Mouse (Mus musculus): ENCODE results near the gene Fetub. TPM values are rescaled to one million over a fixed set of nuclear protein-coding genes. Genes with fewer than 3 reads are reported as not detected.

Gene Fetub
- polyA plus RNA-seq, 1 experiment from 2014 or later: 5.8 TPM

- WGBS: 75% methylated on average over 3 of the region's 3 CpGs
- H3K4me1 ChIP-seq: no peaks in the 10 kb centered on the region
- no peak for ATAC-seq (ENCODE audit: insufficient number of reproducible peaks, low FRiP score, low TSS enrichment, low read depth)
- H3K4me2 ChIP-seq (replicated peaks): no peak overlapping the region
- no peaks in the 10 kb centered on the region for H3K9me3 ChIP-seq (replicated peaks)
- H3K27me3 ChIP-seq: no peaks in the 10 kb centered on the region
- H3K27ac ChIP-seq (replicated peaks): no peak overlapping the region
- no peak overlapping the region for H3K4me3 ChIP-seq (replicated peaks)
- H3K36me3 ChIP-seq: no peaks in the 10 kb centered on the region
- H3K9ac ChIP-seq: no peak overlapping the region
Measured at GRCm38 (mm10) chr16:22911986-22912385, 6.1 kb upstream of the Fetub start.

GRCm38 (mm10) chr16:22912886-22913285, 5.2 kb upstream of the Fetub start:
- no peaks in the 10 kb centered on the region for H3K9me3 ChIP-seq (replicated peaks)
- no peak for ATAC-seq (ENCODE audit: insufficient number of reproducible peaks, low FRiP score, low TSS enrichment, low read depth)
- H3K4me2 ChIP-seq (replicated peaks): no peak overlapping the region
- H3K4me3 ChIP-seq (replicated peaks): no peak overlapping the region
- H3K9ac ChIP-seq: no peak overlapping the region
- 84% methylated on average over 6 of the region's 6 CpGs for WGBS
- no peaks in the 10 kb centered on the region for H3K36me3 ChIP-seq
- H3K4me1 ChIP-seq: no peaks in the 10 kb centered on the region
- no peak overlapping the region for H3K27ac ChIP-seq (replicated peaks)
- H3K27me3 ChIP-seq: no peaks in the 10 kb centered on the region

GRCm38 (mm10) chr16:22914276-22914675, 3.9 kb upstream of the Fetub start:
- Histone ChIP-seq H3K9ac (no peak overlapping the region), H3K27ac (replicated peaks) (no peak overlapping the region), H3K9me3 (replicated peaks) (no peaks in the 10 kb centered on the region), H3K4me1 (peaks cover 6% of the 10 kb centered on the region; the same call in 1 of the 2 replicates), H3K27me3 (no peaks in the 10 kb centered on the region), H3K4me3 (replicated peaks) (no peak overlapping the region), H3K4me2 (replicated peaks) (no peak overlapping the region), H3K36me3 (no peaks in the 10 kb centered on the region)
- ATAC-seq (ENCODE audit: insufficient number of reproducible peaks, low FRiP score, low TSS enrichment, low read depth): no peak

GRCm38 (mm10) chr16:22918664-22919312, 654 bp downstream of the Fetub start:
- no peak for ATAC-seq (ENCODE audit: insufficient number of reproducible peaks, low FRiP score, low TSS enrichment, low read depth)
- 32% methylated on average over 15 of the region's 15 CpGs for WGBS
- H3K4me2 ChIP-seq (replicated peaks): no peak overlapping the region

GRCm38 (mm10) chr16:22919971-22920854, 2.1 kb downstream of the Fetub start:
- Histone ChIP-seq H3K36me3 (no peaks in the 10 kb centered on the region), H3K27ac (replicated peaks) (no peak overlapping the region), H3K27me3 (no peaks in the 10 kb centered on the region), H3K9me3 (replicated peaks) (no peaks in the 10 kb centered on the region), H3K9ac (no peak overlapping the region), H3K4me1 (peaks cover 6% of the 10 kb centered on the region; the same call in 1 of the 2 replicates), H3K4me3 (replicated peaks) (no peak overlapping the region), H3K4me2 (replicated peaks) (no peak overlapping the region)
- WGBS: 33% methylated on average over 18 of the region's 18 CpGs
- ATAC-seq (ENCODE audit: insufficient number of reproducible peaks, low FRiP score, low TSS enrichment, low read depth): peak; percentile 76

More at GRCm38 (mm10) chr16:22918664-22919312, 654 bp downstream of the Fetub start:
- peaks cover 6% of the 10 kb centered on the region; the same call in 1 of the 2 replicates for H3K4me1 ChIP-seq
- H3K4me3 ChIP-seq (replicated peaks): no peak overlapping the region
- no peak overlapping the region for H3K9ac ChIP-seq
- no peak overlapping the region for H3K27ac ChIP-seq (replicated peaks)
- H3K9me3 ChIP-seq (replicated peaks): no peaks in the 10 kb centered on the region
- no peaks in the 10 kb centered on the region for H3K27me3 ChIP-seq
- H3K36me3 ChIP-seq: no peaks in the 10 kb centered on the region

- H3K9ac ChIP-seq: no peak overlapping the region
- no peak overlapping the region for H3K4me2 ChIP-seq (replicated peaks)
- H3K9me3 ChIP-seq (replicated peaks): no peaks in the 10 kb centered on the region
- H3K4me3 ChIP-seq (replicated peaks): no peak overlapping the region
- no peak overlapping the region for H3K27ac ChIP-seq (replicated peaks)
- H3K27me3 ChIP-seq: no peaks in the 10 kb centered on the region
- WGBS: 90% methylated on average over 5 of the region's 5 CpGs
- H3K4me1 ChIP-seq: peaks cover 6% of the 10 kb centered on the region; the same call in 1 of the 2 replicates
- no peak for ATAC-seq (ENCODE audit: insufficient number of reproducible peaks, low FRiP score, low TSS enrichment, low read depth)
- no peaks in the 10 kb centered on the region for H3K36me3 ChIP-seq
Measured at GRCm38 (mm10) chr16:22921761-22922160, 3.6 kb downstream of the Fetub start.

GRCm38 (mm10) chr16:22922433-22922832, 4.3 kb downstream of the Fetub start:
- Histone ChIP-seq H3K9me3 (replicated peaks) (no peaks in the 10 kb centered on the region), H3K9ac (no peak overlapping the region), H3K27me3 (no peaks in the 10 kb centered on the region), H3K4me2 (replicated peaks) (no peak overlapping the region), H3K36me3 (no peaks in the 10 kb centered on the region), H3K4me1 (peaks cover 6% of the 10 kb centered on the region; the same call in 1 of the 2 replicates), H3K4me3 (replicated peaks) (no peak overlapping the region), H3K27ac (replicated peaks) (no peak overlapping the region)
- no peak for ATAC-seq (ENCODE audit: insufficient number of reproducible peaks, low FRiP score, low TSS enrichment, low read depth)
- WGBS: 76% methylated on average over 4 of the region's 4 CpGs

GRCm38 (mm10) chr16:22929575-22929974, 11.4 kb downstream of the Fetub start:
- H3K27ac ChIP-seq (replicated peaks): no peak overlapping the region
- no peaks in the 10 kb centered on the region for H3K4me1 ChIP-seq
- H3K4me3 ChIP-seq (replicated peaks): no peak overlapping the region
- no peak overlapping the region for H3K9ac ChIP-seq
- H3K27me3 ChIP-seq: no peaks in the 10 kb centered on the region
- no peak for ATAC-seq (ENCODE audit: insufficient number of reproducible peaks, low FRiP score, low TSS enrichment, low read depth)
- no peaks in the 10 kb centered on the region for H3K36me3 ChIP-seq
- whole genome bisulfite sequencing: 68% methylated on average over 6 of the region's 6 CpGs
- H3K4me2 ChIP-seq (replicated peaks): no peak overlapping the region
- no peaks in the 10 kb centered on the region for H3K9me3 ChIP-seq (replicated peaks)

- Histone ChIP-seq H3K4me2 (replicated peaks) (no peak overlapping the region), H3K9me3 (replicated peaks) (no peaks in the 10 kb centered on the region), H3K27me3 (no peaks in the 10 kb centered on the region), H3K27ac (replicated peaks) (no peak overlapping the region), H3K4me1 (no peaks in the 10 kb centered on the region), H3K9ac (no peak overlapping the region), H3K4me3 (replicated peaks) (no peak overlapping the region), H3K36me3 (no peaks in the 10 kb centered on the region)
- ATAC-seq (ENCODE audit: insufficient number of reproducible peaks, low FRiP score, low TSS enrichment, low read depth): no peak
- WGBS: 77% methylated on average over 11 of the region's 11 CpGs
Measured at GRCm38 (mm10) chr16:22931431-22932200, 13.5 kb downstream of the Fetub start.

- 90% methylated on average over 12 of the region's 12 CpGs for WGBS
- H3K4me2 ChIP-seq (replicated peaks): no peak overlapping the region
- no peak overlapping the region for H3K4me3 ChIP-seq (replicated peaks)
- no peak overlapping the region for H3K27ac ChIP-seq (replicated peaks)
- no peaks in the 10 kb centered on the region for H3K36me3 ChIP-seq
- H3K9ac ChIP-seq: no peak overlapping the region
- H3K27me3 ChIP-seq: no peaks in the 10 kb centered on the region
- no peak for ATAC-seq (ENCODE audit: insufficient number of reproducible peaks, low FRiP score, low TSS enrichment, low read depth)
- H3K4me1 ChIP-seq: no peaks in the 10 kb centered on the region
- H3K9me3 ChIP-seq (replicated peaks): no peaks in the 10 kb centered on the region
Measured at GRCm38 (mm10) chr16:22937631-22938030, 19.5 kb downstream of the Fetub start.

GRCm38 (mm10) chr16:22938541-22938940, 20.4 kb downstream of the Fetub start:
- ATAC-seq (ENCODE audit: insufficient number of reproducible peaks, low FRiP score, low TSS enrichment, low read depth): no peak
- 64% methylated on average over 2 of the region's 2 CpGs for WGBS
- Histone ChIP-seq H3K27me3 (no peaks in the 10 kb centered on the region), H3K4me3 (replicated peaks) (no peak overlapping the region), H3K4me1 (no peaks in the 10 kb centered on the region), H3K9me3 (replicated peaks) (no peaks in the 10 kb centered on the region), H3K36me3 (no peaks in the 10 kb centered on the region), H3K9ac (no peak overlapping the region), H3K4me2 (replicated peaks) (no peak overlapping the region), H3K27ac (replicated peaks) (no peak overlapping the region)

All from embryonic facial prominence, embryonic 15.5 days (tissue).